Mouse (Mus musculus): ENCODE data around the gene Sash3.
A peak's percentile ranks its signal among the peaks of the same experiment; 100 is the strongest.

The Sash3 gene

GRCm38 (mm10) chrX:48140286-48140877 lies 5.9 kb upstream of the Sash3 start:
- ATAC-seq (ENCODE audit: low TSS enrichment), result no peak

- ATAC-seq (ENCODE audit: low TSS enrichment), result no peak
These were observed 4.8 kb upstream of the Sash3 start for GRCm38 (mm10) chrX:48141481-48141880.

GRCm38 (mm10) chrX:48143415-48144335 lies 2.6 kb upstream of the Sash3 start:
- no peak for ATAC-seq (ENCODE audit: low TSS enrichment)

GRCm38 (mm10) chrX:48147226-48147625 lies 990 bp downstream of the Sash3 start:
- ATAC-seq (ENCODE audit: low TSS enrichment), result no peak

- ATAC-seq (ENCODE audit: low TSS enrichment), result no peak
These were observed 1.5 kb downstream of the Sash3 start for GRCm38 (mm10) chrX:48147741-48148186.

GRCm38 (mm10) chrX:48152106-48152505 lies 5.9 kb downstream of the Sash3 start:
- no peak for ATAC-seq (ENCODE audit: low TSS enrichment)

GRCm38 (mm10) chrX:48153414-48153813 lies 7.2 kb downstream of the Sash3 start:
- no peak for ATAC-seq (ENCODE audit: low TSS enrichment)

GRCm38 (mm10) chrX:48153949-48154348 lies 7.7 kb downstream of the Sash3 start:
- no peak for ATAC-seq (ENCODE audit: low TSS enrichment)

GRCm38 (mm10) chrX:48155489-48155888 lies 9.3 kb downstream of the Sash3 start:
- ATAC-seq (ENCODE audit: low TSS enrichment), result no peak

GRCm38 (mm10) chrX:48157396-48157795 lies 11.2 kb downstream of the Sash3 start:
- ATAC-seq (ENCODE audit: low TSS enrichment), result no peak

- ATAC-seq (ENCODE audit: low TSS enrichment), result no peak
These were observed 12.1 kb downstream of the Sash3 start for GRCm38 (mm10) chrX:48158229-48158919.

- ATAC-seq (ENCODE audit: low TSS enrichment), result no peak
These were observed 23.7 kb downstream of the Sash3 start for GRCm38 (mm10) chrX:48169892-48170291.

GRCm38 (mm10) chrX:48170368-48170767 lies 24.1 kb downstream of the Sash3 start:
- ATAC-seq (ENCODE audit: low TSS enrichment), result no peak

- ATAC-seq (ENCODE audit: low TSS enrichment), result peak; percentile 88
These were observed 35.6 kb downstream of the Sash3 start for GRCm38 (mm10) chrX:48181844-48182243.

- ATAC-seq (ENCODE audit: low TSS enrichment), result no peak
These were observed 38.5 kb downstream of the Sash3 start for GRCm38 (mm10) chrX:48184703-48185102.

- ATAC-seq (ENCODE audit: low TSS enrichment), result no peak
These were observed 45.0 kb downstream of the Sash3 start for GRCm38 (mm10) chrX:48191261-48191660.

GRCm38 (mm10) chrX:48193235-48194152 lies 47.3 kb downstream of the Sash3 start:
- no peak for ATAC-seq (ENCODE audit: low TSS enrichment)

- no peak; the same call in 1 of the 2 replicates for ATAC-seq (ENCODE audit: low TSS enrichment)
These were observed 51.6 kb downstream of the Sash3 start for GRCm38 (mm10) chrX:48197856-48198255.

- ATAC-seq (ENCODE audit: low TSS enrichment), result peak; percentile 64
These were observed 52.8 kb downstream of the Sash3 start for GRCm38 (mm10) chrX:48199026-48199425.

GRCm38 (mm10) chrX:48200699-48201098 lies 54.5 kb downstream of the Sash3 start:
- ATAC-seq (ENCODE audit: low TSS enrichment), result no peak

- ATAC-seq (ENCODE audit: low TSS enrichment), result 0 out of 2 replicates have a peak, but pooled peaks have one; percentile 27
These were observed 55.7 kb downstream of the Sash3 start for GRCm38 (mm10) chrX:48201973-48202372.
